Mouse (Mus musculus): Measurements from ENCODE around the gene Arl16.
A peak's percentile ranks its signal among the peaks of the same experiment; 100 is the strongest.

DNA sequence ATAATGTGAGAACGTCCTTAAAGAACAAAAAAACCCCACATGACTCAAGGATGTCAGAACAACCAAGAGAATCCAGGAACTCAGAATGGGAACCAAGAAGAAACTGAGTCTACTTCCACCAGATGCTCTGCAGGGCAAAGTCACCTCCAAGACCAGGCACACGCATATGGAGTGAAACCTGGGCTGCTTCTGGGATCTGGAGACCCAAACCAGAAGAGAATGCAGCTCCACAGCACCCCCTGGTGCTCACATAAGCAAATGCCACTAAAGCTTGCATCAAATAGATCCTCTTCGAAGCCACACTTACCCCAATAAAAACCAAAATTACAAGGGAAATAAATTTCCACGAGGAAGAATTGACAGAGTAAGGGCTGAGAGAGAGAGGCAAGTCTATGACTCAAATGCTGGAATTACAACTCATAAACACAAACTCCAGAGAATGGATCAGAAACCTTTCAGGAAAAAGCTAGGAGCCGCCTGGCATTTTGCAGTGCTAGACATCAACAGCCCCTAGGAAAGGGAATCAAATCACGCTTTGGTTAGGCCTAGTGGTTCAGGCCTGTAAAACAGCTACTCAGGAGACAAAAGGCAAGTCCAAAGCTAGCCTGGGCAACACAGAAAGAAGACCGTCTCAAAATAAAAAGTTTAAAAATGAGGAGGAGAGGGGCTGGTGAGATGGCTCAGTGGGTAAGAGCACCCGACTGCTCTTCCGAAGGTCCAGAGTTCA is 43.7 kb downstream of the Arl16 start:
- TF ChIP-seq CTCF (IDR thresholded peaks at IDR 0.05; ENCODE audit: low read depth, low read length) (peak; percentile 77), POLR2A (IDR thresholded peaks at IDR 0.05; ENCODE audit: borderline replicate concordance, low read depth, low read length) (no peak)
